Mouse (Mus musculus) hindbrain, embryonic 11.5 days (tissue): Measurements from ENCODE around the gene Zfp566. TPM values are rescaled to one million over a fixed set of nuclear protein-coding genes. Genes with fewer than 3 reads are reported as not detected.
"Not testable (repeated sequence)": the region's sequence is repeated elsewhere in the genome, so short reads cannot be mapped to it uniquely, and the experiment has no call there.

ENCODE experiments used
- ATAC-seq: fragments of 200-750 bp; cut with Nextera tagmentation; 2 replicates; pipeline ENCODE4 v1.8.0; 2017; ENCODE audit warnings: mild to moderate bottlenecking, moderate TSS enrichment, moderate library complexity; ENCODE audit not compliant: low FRiP score
- DNase-seq: peaks from one replicate; pipeline ENCODE4 v3.0.0-alpha.2; 2015; ENCODE audit warnings: low spot score
- H3K27ac ChIP-seq: fragments of 300-500 bp; sonication (generic); 2 replicates; pipeline ENCODE4 v1.5.1; 2014; ENCODE audit warnings: mild to moderate bottlenecking, low read depth, low read length
- H3K27me3 ChIP-seq: fragments of 300-500 bp; sonication (generic); 2 replicates; pipeline ENCODE4 v1.6.1; 2014; ENCODE audit warnings: mild to moderate bottlenecking, low read length, moderate library complexity, mixed read lengths; ENCODE audit not compliant: control insufficient read depth, insufficient read depth
- H3K36me3 ChIP-seq: fragments of 300-500 bp; sonication (generic); 2 replicates; pipeline ENCODE4 v1.6.1; 2014; ENCODE audit warnings: mild to moderate bottlenecking, low read length, moderate library complexity, mixed read lengths; ENCODE audit not compliant: control insufficient read depth, insufficient read depth
- H3K4me1 ChIP-seq: fragments of 300-500 bp; sonication (generic); replicated peaks from 2 replicates; pipeline ENCODE4 v1.6.1; 2014; ENCODE audit warnings: low read length, mixed read lengths; ENCODE audit not compliant: control insufficient read depth, insufficient read depth
- H3K4me2 ChIP-seq: fragments of 300-500 bp; sonication (generic); replicated peaks from 2 replicates; pipeline ENCODE4 v1.6.1; 2014; ENCODE audit warnings: mild to moderate bottlenecking, low read depth, low read length
- H3K4me3 ChIP-seq: fragments of 300-500 bp; sonication (generic); 2 replicates; pipeline ENCODE4 v1.5.1; 2014; ENCODE audit warnings: low read depth, low read length
- H3K9ac ChIP-seq: fragments of 300-500 bp; sonication (generic); 2 replicates; pipeline ENCODE4 v1.6.1; 2014; ENCODE audit warnings: low read depth, low read length
- H3K9me3 ChIP-seq: fragments of 300-500 bp; sonication (generic); 2 replicates; pipeline ENCODE4 v1.6.1; 2016; ENCODE audit warnings: low read length; ENCODE audit not compliant: control insufficient read depth
- WGBS: fragments of 180-500 bp; shearing (Covaris S2); extraction: QIAGEN DNeasy Blood & Tissue Kit; methylation state at CpG from one replicate; pipeline ENCODE4 v1.1.7; 2014; 5-methylcytosine and 5-hydroxymethylcytosine counted together
- polyA plus RNA-seq: library from polyadenylated mRNA; unstranded; fragments of >200 nt; fragmentation: Nextera tagmentation; extraction: Ambion mirVana; gene quantifications from 2 replicates; pipeline ENCODE4 v1.2.1, GENCODE M21; 2014

Gene Zfp566
- polyA plus RNA-seq = 14.6 and 15.6 TPM in 2 replicates

DNA sequence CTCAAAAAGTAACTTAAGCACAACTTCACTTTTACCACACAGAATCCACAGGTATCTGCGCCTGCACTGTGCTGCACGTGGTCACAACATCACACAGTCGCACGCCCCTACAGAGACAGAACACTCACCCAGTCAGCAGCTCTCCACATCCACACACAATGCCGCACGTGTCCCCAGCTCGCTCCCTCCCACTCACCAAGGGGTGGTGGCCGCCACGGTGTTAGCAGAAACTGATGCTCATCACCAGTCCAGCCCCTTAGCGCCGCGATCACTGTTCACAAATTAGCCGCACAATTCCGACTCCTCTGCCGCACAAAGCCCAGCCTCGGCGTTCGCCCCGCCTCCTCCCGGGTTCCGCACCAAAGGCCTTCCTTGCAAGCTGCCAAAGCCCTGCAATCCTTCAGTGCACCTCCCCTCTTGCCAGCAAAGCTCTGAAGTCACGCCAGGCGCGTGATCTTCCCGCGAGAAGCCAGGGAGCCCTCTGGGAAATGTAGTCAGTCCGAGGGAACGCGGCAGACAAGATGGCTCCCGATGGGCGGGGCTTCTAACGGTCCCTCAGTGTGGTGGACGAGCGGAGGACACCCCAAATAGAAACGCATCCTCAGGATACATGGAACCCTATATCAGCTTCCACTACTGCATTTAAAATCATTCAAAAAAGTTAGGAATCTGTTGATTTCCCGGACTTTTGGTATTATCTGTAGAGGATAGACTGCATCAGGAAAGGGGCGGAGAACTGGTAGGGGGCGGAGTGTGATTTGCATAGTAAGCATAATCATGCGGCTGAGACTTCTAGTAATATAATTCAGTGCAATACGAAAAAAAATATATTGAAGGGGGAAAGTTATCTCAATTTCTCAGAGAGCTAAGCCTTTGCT, at the start of gene Zfp566, which contains the start of gene Gm26920:
Zfp566 (minus strand) TSS at position 436 of the 878 bp plus-strand sequence.
Gm26920 (minus strand) TSS at position 319 of the 878 bp plus-strand sequence.
- Histone ChIP-seq H3K27me3 (no peaks in the 10 kb centered on the region), H3K36me3 (peaks cover 7% of the 10 kb centered on the region), H3K9ac (peak within 1 kb of the TSS; percentile 63), H3K9me3 (no peaks in the 10 kb centered on the region), H3K27ac (peak within 1 kb of the TSS; percentile 27; the same call in 1 of the 2 replicates), H3K4me2 (peak within 1 kb of the TSS; percentile 62), H3K4me1 (peaks cover 8% of the 10 kb centered on the region), H3K4me3 (peak within 1 kb of the TSS; percentile 56)
- under 1% methylated on average over 40 of the region's 40 CpGs for WGBS
- ATAC-seq (peak; percentile 92), DNase-seq (peak; percentile 99)

DNA sequence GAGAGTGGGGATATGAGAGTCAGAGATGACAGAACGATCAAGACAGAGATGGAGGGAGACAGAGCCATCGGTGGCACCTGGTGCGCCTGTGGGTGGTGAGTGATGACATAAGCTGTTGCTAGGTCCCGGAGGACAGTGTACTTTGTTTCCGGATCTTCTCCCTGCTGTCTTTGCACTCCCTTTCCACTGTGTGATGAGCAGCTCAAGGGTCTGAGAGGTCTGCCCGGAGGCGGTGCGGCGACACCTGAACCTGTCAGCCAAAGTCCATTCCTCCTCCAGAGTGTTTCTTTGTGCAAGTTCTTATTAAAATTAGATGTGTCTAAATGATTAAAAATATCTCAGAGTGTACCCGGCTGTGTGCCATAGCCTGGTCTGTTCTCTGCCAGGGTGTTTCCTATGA, 46.5 kb upstream of the Zfp566 start:
- H3K4me1 ChIP-seq = no peaks in the 10 kb centered on the region
- H3K4me2 ChIP-seq = no peak overlapping the region
- no peak overlapping the region for H3K9ac ChIP-seq
- DNase-seq (no peak), ATAC-seq (no peak)
- H3K27ac ChIP-seq = no peak overlapping the region
- H3K4me3 ChIP-seq = no peak overlapping the region
- WGBS = 88% methylated on average over 10 of the region's 10 CpGs
- no peaks in the 10 kb centered on the region for H3K9me3 ChIP-seq
- H3K36me3 ChIP-seq = peaks cover 11% of the 10 kb centered on the region
- H3K27me3 ChIP-seq = no peaks in the 10 kb centered on the region

DNA sequence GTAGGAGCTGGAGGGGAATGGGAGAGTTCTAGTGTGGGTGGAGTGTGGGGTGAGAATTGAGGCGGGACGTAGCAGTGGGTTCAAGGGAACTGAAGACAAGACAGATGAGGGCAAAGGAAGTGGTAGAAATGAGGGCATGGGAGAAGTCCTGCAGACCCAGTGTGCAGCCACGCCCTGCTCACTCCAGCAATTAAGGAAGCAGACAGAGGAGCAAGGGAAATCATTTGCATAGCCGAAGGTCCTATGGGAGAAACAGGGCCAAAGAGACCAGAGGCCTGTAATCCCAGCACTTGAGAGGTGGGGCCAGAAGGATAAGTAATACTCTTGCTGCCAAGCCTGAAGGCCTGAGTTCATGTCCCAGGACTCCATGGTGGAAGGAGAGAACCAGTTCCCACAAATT, 42.1 kb upstream of the Zfp566 start:
- no peaks in the 10 kb centered on the region for H3K4me1 ChIP-seq
- DNase-seq (no peak), ATAC-seq (no peak)
- peaks cover 14% of the 10 kb centered on the region for H3K36me3 ChIP-seq
- H3K9me3 ChIP-seq = no peaks in the 10 kb centered on the region
- no peak overlapping the region for H3K4me2 ChIP-seq
- no peak overlapping the region for H3K27ac ChIP-seq
- H3K4me3 ChIP-seq = no peak overlapping the region
- WGBS = 88% methylated on average over 4 of the region's 4 CpGs
- H3K27me3 ChIP-seq = no peaks in the 10 kb centered on the region
- no peak overlapping the region for H3K9ac ChIP-seq

DNA sequence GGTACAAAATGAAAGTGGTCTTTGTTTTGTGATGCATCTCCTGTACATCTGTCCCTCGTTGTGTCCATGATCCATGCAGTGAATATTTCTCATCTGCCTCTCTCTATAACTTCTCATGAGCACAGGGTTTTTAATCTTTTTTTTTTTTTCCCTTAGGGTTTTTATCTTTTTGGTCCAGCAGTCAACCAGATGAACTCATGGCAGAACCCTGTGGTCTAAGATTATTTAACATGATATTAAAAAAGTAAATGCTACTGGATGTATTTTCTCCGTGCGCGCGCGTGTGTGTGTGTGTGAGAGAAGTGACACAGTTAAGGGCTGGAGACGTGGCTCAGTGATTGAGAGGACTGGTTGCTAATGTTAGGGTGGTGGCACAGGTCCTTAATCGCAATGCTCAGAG, 39.6 kb upstream of the Zfp566 start:
- ATAC-seq = no peak
- Histone ChIP-seq H3K4me1 (no peaks in the 10 kb centered on the region), H3K36me3 (peaks cover 17% of the 10 kb centered on the region), H3K4me3 (no peak overlapping the region), H3K4me2 (no peak overlapping the region), H3K9me3 (no peaks in the 10 kb centered on the region), H3K27ac (no peak overlapping the region), H3K9ac (no peak overlapping the region), H3K27me3 (no peaks in the 10 kb centered on the region)
- 95% methylated on average over 8 of the region's 8 CpGs for WGBS
- no peak for DNase-seq

DNA sequence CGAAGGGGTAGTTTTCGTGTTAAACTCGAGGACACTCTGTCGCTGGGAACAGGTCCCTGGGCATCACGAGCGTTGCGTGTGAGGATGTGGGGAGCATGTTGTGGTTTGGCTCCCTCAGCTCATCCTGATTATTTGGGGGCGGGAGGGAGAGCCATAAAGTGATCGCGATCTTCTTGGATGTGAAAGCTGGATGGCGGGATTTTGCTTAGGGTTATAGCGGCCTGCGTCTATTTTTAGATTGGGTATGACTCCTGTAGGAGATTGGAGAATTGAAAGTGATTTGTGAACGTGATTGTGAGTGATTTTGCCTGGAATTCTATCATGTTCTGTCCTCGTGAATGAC, 31.8 kb upstream of the Zfp566 start:
- ATAC-seq = no peak
- no peak for DNase-seq
- Histone ChIP-seq H3K4me3 (peak overlapping the region; percentile 64), H3K9ac (peak overlapping the region; percentile 69), H3K4me1 (no peaks in the 10 kb centered on the region), H3K4me2 (peak overlapping the region; percentile 79), H3K27ac (peak overlapping the region; percentile 74), H3K27me3 (no peaks in the 10 kb centered on the region), H3K36me3 (peaks cover under 1% of the 10 kb centered on the region; the same call in 1 of the 2 replicates), H3K9me3 (no peaks in the 10 kb centered on the region)
- WGBS = 13% methylated on average over 15 of the region's 15 CpGs

DNA sequence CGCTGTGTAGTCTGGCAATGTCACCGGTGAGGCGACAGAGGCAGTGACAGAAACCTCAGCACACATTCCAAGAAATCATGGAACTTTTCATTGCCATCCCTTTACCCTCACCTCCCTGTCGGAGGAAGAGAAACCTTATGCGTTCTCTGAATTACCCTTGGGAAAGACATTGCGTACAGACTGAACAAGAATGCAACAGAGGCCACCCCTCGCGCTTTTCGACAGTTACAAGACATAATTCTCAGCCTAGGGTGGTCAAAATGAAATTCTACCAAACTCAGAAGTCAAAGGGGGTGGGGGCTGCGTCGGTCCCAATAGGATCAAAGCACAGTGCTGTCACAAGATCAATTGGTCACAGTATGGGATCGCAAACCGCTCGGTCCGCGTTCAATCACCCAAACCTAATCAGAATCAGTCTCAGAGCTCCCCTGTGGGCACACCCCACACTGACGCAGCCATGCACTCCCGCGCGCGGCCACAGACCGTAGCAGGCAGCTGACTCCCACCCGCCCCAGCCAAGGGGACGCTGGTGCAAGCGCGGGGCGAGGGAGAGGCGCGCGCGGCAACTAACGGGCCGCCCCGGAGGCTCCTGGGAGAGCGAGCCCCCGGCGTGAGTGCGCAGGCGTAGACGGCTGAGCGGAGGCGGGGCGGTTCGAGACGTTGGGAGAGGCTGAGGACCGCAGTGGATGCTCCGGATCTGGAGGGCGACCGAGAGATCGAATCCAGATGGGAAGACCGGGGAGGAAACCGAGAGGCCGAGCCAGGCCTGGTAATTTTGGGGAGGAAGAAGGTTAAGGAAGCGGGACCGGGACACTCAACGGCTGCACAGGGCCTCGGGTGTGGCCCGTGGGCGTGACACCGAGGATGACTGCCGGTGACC, 31.2 kb upstream of the Zfp566 start, which contains the start of gene Zfp382:
Zfp382 (plus strand) TSS at position 635 of the 880 bp plus-strand sequence.
- ATAC-seq (peak; percentile 96), DNase-seq (peak; percentile 95)
- Histone ChIP-seq H3K4me2 (peak within 1 kb of the TSS; percentile 79), H3K27me3 (no peaks in the 10 kb centered on the region), H3K9ac (peak within 1 kb of the TSS; percentile 69), H3K4me1 (no peaks in the 10 kb centered on the region), H3K4me3 (peak within 1 kb of the TSS; percentile 64), H3K9me3 (no peaks in the 10 kb centered on the region), H3K27ac (peak within 1 kb of the TSS; percentile 74), H3K36me3 (no peaks in the 10 kb centered on the region)
- WGBS = under 1% methylated on average over 61 of the region's 61 CpGs

DNA sequence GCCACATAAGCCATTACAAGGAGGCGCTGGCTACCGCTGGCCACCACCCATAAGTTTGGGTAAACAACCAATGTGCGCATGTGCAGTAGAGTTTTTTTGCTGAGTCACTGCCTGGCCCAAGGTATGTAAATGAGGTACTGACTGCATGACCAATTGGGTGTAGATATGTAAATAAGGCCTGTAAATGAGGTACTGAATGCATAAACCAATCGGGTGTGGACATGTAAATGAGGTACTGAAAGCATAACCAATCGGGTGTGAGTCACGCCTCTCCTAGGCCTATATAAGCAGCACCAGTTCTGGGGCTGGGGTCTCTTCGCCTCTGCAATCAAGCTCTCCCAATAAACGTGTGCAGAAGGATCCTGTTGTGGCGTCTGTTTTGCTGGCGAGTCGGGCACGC, 27.6 kb upstream of the Zfp566 start:
- whole genome bisulfite sequencing = 92% methylated on average over 12 of the region's 12 CpGs
- not testable (repeated sequence) for H3K4me3 ChIP-seq, ATAC-seq, H3K4me1 ChIP-seq, H3K9ac ChIP-seq, H3K36me3 ChIP-seq, H3K4me2 ChIP-seq, H3K9me3 ChIP-seq, H3K27ac ChIP-seq, DNase-seq, H3K27me3 ChIP-seq

DNA sequence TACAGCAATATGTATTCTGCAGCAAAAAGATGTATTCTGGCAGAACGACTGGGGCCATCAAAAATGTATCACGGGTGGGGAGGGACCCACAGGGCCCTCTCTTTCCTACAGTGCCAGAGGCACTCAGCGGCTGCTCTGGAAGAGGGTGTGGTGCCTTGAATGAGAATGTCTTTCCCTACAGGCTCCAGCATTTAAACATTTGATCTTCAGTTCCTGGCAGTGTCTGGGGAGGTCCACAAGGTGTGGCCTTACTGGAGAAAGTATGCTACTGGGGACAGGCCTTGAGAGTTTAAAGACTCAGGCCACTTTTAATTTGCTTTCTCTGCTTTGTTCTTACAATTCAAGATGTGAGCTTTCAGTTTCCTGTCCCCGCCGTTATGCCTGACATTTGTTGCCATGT, 25.7 kb upstream of the Zfp566 start:
- no peak overlapping the region for H3K4me3 ChIP-seq
- 97% methylated on average over 5 of the region's 5 CpGs for WGBS
- no peaks in the 10 kb centered on the region for H3K9me3 ChIP-seq
- no peak overlapping the region for H3K27ac ChIP-seq
- no peaks in the 10 kb centered on the region for H3K36me3 ChIP-seq
- DNase-seq (no peak), ATAC-seq (no peak)
- H3K4me1 ChIP-seq = no peaks in the 10 kb centered on the region
- no peak overlapping the region for H3K4me2 ChIP-seq
- H3K27me3 ChIP-seq = no peaks in the 10 kb centered on the region
- H3K9ac ChIP-seq = no peak overlapping the region
